ENCODE assay signal across 12 mouse cellular contexts in genomic region chr13:53463037-53463436, GRCm38 (mm10). TPM values are rescaled to one million over a fixed set of nuclear protein-coding genes. Genes with fewer than 3 reads are reported as not detected.
DNase-seq lines count a peak whose midpoint lies in the region; ATAC-seq and TF ChIP-seq lines count a peak whose summit lies in the region.
"Had no signal": no experiment of that assay in that cellular context is flagged by ENCODE, and none has a peak within 500 bp of the region (broad histone marks: within the 10 kb centered on the region; RNA-seq: fewer than 3 reads in every experiment).

No protein-coding gene starts in this region.

- no peak overlapping the region; the same call in 1 of the 2 replicates for H3K4me3 ChIP-seq in kidney, embryonic 14.5 days (ENCODE audit: low read length)
- peak overlapping the region; percentile 43 for H3K4me3 ChIP-seq in embryonic facial prominence, embryonic 12.5 days
- peak overlapping the region; percentile 37 for H3K4me3 ChIP-seq in hindbrain, embryonic 13.5 days
- H3K4me3 ChIP-seq in neural tube, embryonic 11.5 days (ENCODE audit: low read depth, low read length): peak overlapping the region; percentile 22; the same call in 1 of the 2 replicates
- no peak overlapping the region for H3K4me3 ChIP-seq in cerebellum, adult 2 months (replicated peaks; ENCODE audit: insufficient read depth, low read depth, low read length)

- H3K4me1 ChIP-seq in kidney, embryonic 14.5 days (ENCODE audit: control insufficient read depth, insufficient read depth, low read length): peaks cover 7% of the 10 kb centered on the region
- peaks cover 20% of the 10 kb centered on the region for H3K4me1 ChIP-seq in embryonic facial prominence, embryonic 12.5 days
- peaks cover 45% of the 10 kb centered on the region for H3K4me1 ChIP-seq in hindbrain, embryonic 13.5 days (replicated peaks)
- H3K4me1 ChIP-seq in neural tube, embryonic 11.5 days (ENCODE audit: control insufficient read depth, insufficient read depth, low read length): peaks cover 30% of the 10 kb centered on the region
- H3K4me1 ChIP-seq in cerebellum, adult 2 months (ENCODE audit: control insufficient read depth, insufficient read depth, low read length): no peaks in the 10 kb centered on the region

- ATAC-seq in kidney, embryonic 14.5 days (ENCODE audit: low FRiP score, low TSS enrichment): no peak
- no peak for ATAC-seq in embryonic facial prominence, embryonic 12.5 days (ENCODE audit: insufficient number of reproducible peaks, insufficient read depth, low FRiP score, low TSS enrichment)
- 0 out of 2 replicates have a peak, but pooled peaks have one; percentile 44 for ATAC-seq in hindbrain, embryonic 13.5 days (ENCODE audit: low FRiP score)
- ATAC-seq in neural tube, embryonic 11.5 days (ENCODE audit: insufficient read depth, low FRiP score, low TSS enrichment): peak; percentile 21
- ATAC-seq: inflammation-experienced regulatory T-cells, adult 6 months had no signal

- no peak for TF ChIP-seq CTCF in cerebellum, adult 2 months (IDR thresholded peaks at IDR 0.05; ENCODE audit: borderline replicate concordance, insufficient read depth, low read depth, low read length)

- WGBS in kidney, embryonic 14.5 days: 0% methylated on average over 7 of the region's 7 CpGs
- under 1% methylated on average over 7 of the region's 7 CpGs for WGBS in embryonic facial prominence, embryonic 12.5 days
- 2% methylated on average over 7 of the region's 7 CpGs for WGBS in hindbrain, embryonic 13.5 days
- WGBS in neural tube, embryonic 11.5 days: 0% methylated on average over 7 of the region's 7 CpGs
- 5% methylated on average over 7 of the region's 7 CpGs for WGBS in cerebellum, adult 2 months

- no peaks in the 10 kb centered on the region for H3K36me3 ChIP-seq in kidney, embryonic 14.5 days (ENCODE audit: control insufficient read depth, insufficient read depth, low read length)
- no peaks in the 10 kb centered on the region for H3K36me3 ChIP-seq in embryonic facial prominence, embryonic 12.5 days
- H3K36me3 ChIP-seq in hindbrain, embryonic 13.5 days: no peaks in the 10 kb centered on the region
- no peaks in the 10 kb centered on the region for H3K36me3 ChIP-seq in neural tube, embryonic 11.5 days (ENCODE audit: control insufficient read depth, insufficient read depth, low read length)

- no peak for TF ChIP-seq POLR2A in cerebellum, adult 2 months (IDR thresholded peaks at IDR 0.05; ENCODE audit: borderline replicate concordance, insufficient read depth, low read length)

- intact Hi-C loops in gastrocnemius, postnatal 36 days (cut with DNase I): no loop called here

- no peak for DNase-seq in kidney, adult 11 months
- DNase-seq in neural tube, embryonic 11.5 days (ENCODE audit: low spot score): peak; percentile 42
- no peak for DNase-seq in cerebellum, adult 2 months
- no peak for DNase-seq in gastrocnemius, postnatal 36 days
- DNase-seq: cerebellum, adult 9-10 months; lung, embryonic 14.5 days; thymus, postnatal 25 days had no signal

- H3K4me2 ChIP-seq in kidney, embryonic 14.5 days (replicated peaks; ENCODE audit: low read depth, low read length): peak overlapping the region; percentile 44; the same call in 1 of the 2 replicates
- peak overlapping the region; percentile 79 for H3K4me2 ChIP-seq in embryonic facial prominence, embryonic 12.5 days (replicated peaks)
- H3K4me2 ChIP-seq in hindbrain, embryonic 13.5 days: peak overlapping the region; percentile 71
- peak overlapping the region; percentile 46 for H3K4me2 ChIP-seq in neural tube, embryonic 11.5 days (ENCODE audit: low read depth)

- H3K27ac ChIP-seq in kidney, embryonic 14.5 days (ENCODE audit: low read depth, low read length): no peak overlapping the region
- H3K27ac ChIP-seq in embryonic facial prominence, embryonic 12.5 days: peak overlapping the region; percentile 76; the same call in 1 of the 2 replicates
- H3K27ac ChIP-seq in hindbrain, embryonic 13.5 days: peak overlapping the region; percentile 30; the same call in 1 of the 2 replicates
- peak overlapping the region; percentile 79 for H3K27ac ChIP-seq in neural tube, embryonic 11.5 days (ENCODE audit: low read depth, low read length)
- no peak overlapping the region for H3K27ac ChIP-seq in cerebellum, adult 2 months (ENCODE audit: insufficient read depth, low read length)

- H3K27me3 ChIP-seq in kidney, embryonic 14.5 days (ENCODE audit: control insufficient read depth, insufficient read depth, low read length): peaks cover 89% of the 10 kb centered on the region
- peaks cover 67% of the 10 kb centered on the region for H3K27me3 ChIP-seq in embryonic facial prominence, embryonic 12.5 days
- H3K27me3 ChIP-seq in hindbrain, embryonic 13.5 days: peaks cover 88% of the 10 kb centered on the region
- peaks cover 53% of the 10 kb centered on the region for H3K27me3 ChIP-seq in neural tube, embryonic 11.5 days (ENCODE audit: control insufficient read depth, insufficient read depth, low read length)
- peaks cover 5% of the 10 kb centered on the region; the same call in 1 of the 2 replicates for H3K27me3 ChIP-seq in cerebellum, adult 2 months (ENCODE audit: control insufficient read depth, insufficient read depth, low read length)

- no peaks in the 10 kb centered on the region for H3K9me3 ChIP-seq in kidney, embryonic 14.5 days (ENCODE audit: control insufficient read depth, low read length)
- H3K9me3 ChIP-seq in embryonic facial prominence, embryonic 12.5 days: no peaks in the 10 kb centered on the region
- H3K9me3 ChIP-seq in hindbrain, embryonic 13.5 days: no peaks in the 10 kb centered on the region
- H3K9me3 ChIP-seq in neural tube, embryonic 11.5 days (ENCODE audit: control insufficient read depth, low read length): no peaks in the 10 kb centered on the region

- no peak overlapping the region for H3K9ac ChIP-seq in kidney, embryonic 14.5 days (ENCODE audit: low read depth, low read length)
- 0 out of 2 replicates have a peak overlapping the region, but pooled peaks have one; percentile 48 for H3K9ac ChIP-seq in embryonic facial prominence, embryonic 12.5 days
- no peak overlapping the region for H3K9ac ChIP-seq in hindbrain, embryonic 13.5 days
- no peak overlapping the region for H3K9ac ChIP-seq in neural tube, embryonic 11.5 days (ENCODE audit: low read length)
- H3K9ac ChIP-seq: lung, embryonic 14.5 days had no signal

RNA-seq across cellular contexts. Expression of gene Msx2, which starts 9.8 kb away (rescaled TPM):
- polyA plus RNA-seq in kidney, embryonic 14.5 days (2014; fragmentation: Nextera tagmentation; extraction: Ambion mirVana): 0.73 and 1.2 TPM in 2 replicates
- 30.8 and 34.2 TPM in 2 replicates for polyA plus RNA-seq in embryonic facial prominence, embryonic 12.5 days (2016; fragmentation: Nextera tagmentation; extraction: Ambion mirVana)
- 7.5 and 8.3 TPM in 2 replicates for polyA plus RNA-seq in hindbrain, embryonic 13.5 days (2015; fragmentation: Nextera tagmentation; extraction: Ambion mirVana)
- polyA plus RNA-seq in neural tube, embryonic 11.5 days (2014; fragmentation: Nextera tagmentation; extraction: Ambion mirVana): 20.2 and 21.0 TPM in 2 replicates
- polyA plus RNA-seq in cerebellum, adult 2 months (2012; rRNA removed): 6.0 and 7.1 TPM in 2 replicates
- not detected for total RNA-seq in gastrocnemius, postnatal 36 days (2021)
- total RNA-seq: neutrophil, adult 5-6 weeks had no signal

Comparison
In these comparisons a context has a peak if more than half of its experiments do, and no peak if none do; other contexts are left out.
1. ATAC-seq: peak in hindbrain, embryonic 13.5 days (single experiment) and neural tube, embryonic 11.5 days (single experiment); none in kidney, embryonic 14.5 days (single experiment) and embryonic facial prominence, embryonic 12.5 days (single experiment).
2. H3K27ac ChIP-seq: peak in embryonic facial prominence, embryonic 12.5 days (single experiment), hindbrain, embryonic 13.5 days (single experiment) and neural tube, embryonic 11.5 days (single experiment); none in kidney, embryonic 14.5 days (single experiment) and cerebellum, adult 2 months (single experiment).
3. H3K4me3 ChIP-seq: peak in embryonic facial prominence, embryonic 12.5 days (single experiment), hindbrain, embryonic 13.5 days (single experiment) and neural tube, embryonic 11.5 days (single experiment); none in kidney, embryonic 14.5 days (single experiment) and cerebellum, adult 2 months (single experiment).
4. Peak in every context shown above with its lines, with median percentiles within 50 percentile points of each other: H3K4me2 ChIP-seq.